Mouse (Mus musculus) intestine, embryonic 15.5 days (tissue): ENCODE measurements around the gene Ccdc51. TPM values are rescaled to one million over a fixed set of nuclear protein-coding genes. Genes with fewer than 3 reads are reported as not detected.

Source experiments
- ATAC-seq: fragments of 200-750 bp; cut with Nextera tagmentation; 2 replicates; pipeline ENCODE4 v1.8.0; 2017; ENCODE audit warnings: moderate TSS enrichment, moderate library complexity
- H3K27ac ChIP-seq: fragments of 300-500 bp; sonication (generic); 2 replicates; pipeline ENCODE4 v1.5.1; 2015; ENCODE audit warnings: mild to moderate bottlenecking, inconsistent platforms
- H3K27me3 ChIP-seq: fragments of 300-500 bp; sonication (generic); replicated peaks from 2 replicates; pipeline ENCODE4 v1.6.1; 2015; ENCODE audit warnings: inconsistent platforms
- H3K36me3 ChIP-seq: fragments of 300-500 bp; sonication (generic); 2 replicates; pipeline ENCODE4 v1.6.1; 2015; ENCODE audit warnings: inconsistent platforms
- H3K4me1 ChIP-seq: fragments of 300-500 bp; sonication (generic); replicated peaks from 2 replicates; pipeline ENCODE4 v1.6.1; 2015; ENCODE audit warnings: inconsistent platforms
- H3K4me2 ChIP-seq: fragments of 300-500 bp; sonication (generic); replicated peaks from 2 replicates; pipeline ENCODE4 v1.6.1; 2015; ENCODE audit warnings: mild to moderate bottlenecking, inconsistent platforms
- H3K4me3 ChIP-seq: fragments of 300-500 bp; sonication (generic); replicated peaks from 2 replicates; pipeline ENCODE4 v1.5.1; 2015; ENCODE audit warnings: inconsistent platforms
- H3K9ac ChIP-seq: fragments of 300-500 bp; sonication (generic); 2 replicates; pipeline ENCODE4 v1.6.1; 2015; ENCODE audit warnings: inconsistent platforms
- H3K9me3 ChIP-seq: fragments of 300-500 bp; sonication (generic); 2 replicates; pipeline ENCODE4 v1.6.1; 2016; ENCODE audit warnings: inconsistent platforms
- WGBS: fragments of 180-500 bp; shearing (Covaris S2); methylation state at CpG from one replicate; pipeline ENCODE4 v1.1.7; 2015; 5-methylcytosine and 5-hydroxymethylcytosine counted together
- polyA plus RNA-seq: library from polyadenylated mRNA; unstranded; fragments of >200 nt; fragmentation: Nextera tagmentation; extraction: Ambion mirVana; gene quantifications from 2 replicates; pipeline ENCODE4 v1.2.1, GENCODE M21; 2015

Ccdc51 gene
- polyA plus RNA-seq, 1 experiment from 2014 or later, result 17.2 TPM

DNA sequence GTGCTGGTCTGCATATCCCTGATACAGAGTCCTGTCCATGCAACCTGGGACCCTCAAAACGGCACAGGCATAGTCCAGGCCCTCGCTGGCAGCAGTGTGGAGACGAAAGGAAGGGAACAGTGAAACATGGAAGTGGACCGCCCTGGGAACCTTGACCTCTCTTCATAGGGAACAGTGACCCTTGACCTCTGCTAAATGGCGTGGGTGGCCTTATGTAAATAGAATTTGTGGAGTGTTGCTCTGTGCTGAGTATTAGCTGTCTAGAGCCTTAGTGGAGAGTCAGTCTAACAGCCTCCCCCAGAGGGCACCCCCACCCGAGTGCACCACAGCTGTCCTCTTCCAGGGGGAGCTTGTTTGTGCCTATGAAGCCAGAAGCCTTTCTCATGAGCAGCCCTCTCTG, 10.5 kb downstream of the Ccdc51 start:
- Histone ChIP-seq H3K27me3 (no peaks in the 10 kb centered on the region), H3K4me3 (no peak overlapping the region), H3K4me2 (no peak overlapping the region), H3K27ac (no peak overlapping the region), H3K9me3 (no peaks in the 10 kb centered on the region), H3K9ac (no peak overlapping the region), H3K4me1 (peaks cover 38% of the 10 kb centered on the region), H3K36me3 (peaks cover 9% of the 10 kb centered on the region; the same call in 1 of the 2 replicates)
- 50% methylated on average over 6 of the region's 6 CpGs for WGBS
- no peak for ATAC-seq

- Histone ChIP-seq H3K9me3 (no peaks in the 10 kb centered on the region), H3K4me2 (peak overlapping the region; percentile 85), H3K9ac (peak overlapping the region; percentile 84; the same call in 1 of the 2 replicates), H3K27ac (peak overlapping the region; percentile 98), H3K4me1 (peaks cover 49% of the 10 kb centered on the region), H3K4me3 (peak overlapping the region; percentile 72), H3K36me3 (peaks cover 9% of the 10 kb centered on the region; the same call in 1 of the 2 replicates), H3K27me3 (no peaks in the 10 kb centered on the region)
- peak; percentile 2; the same call in 1 of the 2 replicates for ATAC-seq
- 21% methylated on average over 11 of the region's 11 CpGs for WGBS
Measured at GRCm38 (mm10) chr9:109093786-109094552, 11.7 kb downstream of the Ccdc51 start.

- H3K4me1 ChIP-seq, result peaks cover 56% of the 10 kb centered on the region
- ATAC-seq, result peak; percentile 55
- peak overlapping the region; percentile 98 for H3K27ac ChIP-seq
- peak overlapping the region; percentile 84 for H3K9ac ChIP-seq
- WGBS, result 3% methylated on average over 16 of the region's 21 CpGs
- H3K4me2 ChIP-seq, result peak overlapping the region; percentile 85
- no peaks in the 10 kb centered on the region for H3K9me3 ChIP-seq
- H3K36me3 ChIP-seq, result peaks cover 9% of the 10 kb centered on the region; the same call in 1 of the 2 replicates
- H3K27me3 ChIP-seq, result no peaks in the 10 kb centered on the region
- H3K4me3 ChIP-seq, result peak overlapping the region; percentile 72
Measured at GRCm38 (mm10) chr9:109094553-109095136, 12.4 kb downstream of the Ccdc51 start.

GRCm38 (mm10) chr9:109095137-109095982, 13.1 kb downstream of the Ccdc51 start, which contains the start of gene Plxnb1:
Gene Plxnb1 (plus strand): TSS chr9:109095389.
- ATAC-seq, result peak; percentile 75
- under 1% methylated on average over 79 of the region's 102 CpGs for WGBS

DNA sequence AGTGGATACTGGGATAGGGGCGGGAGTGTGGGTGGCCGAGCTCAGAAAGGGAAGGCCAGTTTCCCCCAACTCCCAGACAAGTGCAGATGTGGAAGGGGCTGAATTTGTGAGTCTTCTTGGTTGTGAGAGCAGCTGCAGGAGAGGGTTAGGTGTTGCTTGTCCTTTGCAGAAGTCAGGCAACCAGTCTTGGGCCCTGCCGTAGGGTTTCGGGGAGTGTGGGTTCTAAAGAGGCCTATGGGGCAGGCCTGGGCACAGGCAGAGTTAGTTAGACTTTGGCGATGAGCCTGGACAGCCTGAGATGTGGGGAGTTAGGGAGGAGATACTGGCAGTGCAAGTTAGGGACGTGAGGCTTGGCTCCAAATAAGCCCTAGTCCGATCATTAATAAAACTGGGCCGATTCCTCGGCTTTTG, 14.0 kb downstream of the Ccdc51 start:
- peaks cover 56% of the 10 kb centered on the region for H3K4me1 ChIP-seq
- ATAC-seq, result no peak
- peaks cover 9% of the 10 kb centered on the region; the same call in 1 of the 2 replicates for H3K36me3 ChIP-seq
- peak overlapping the region; percentile 85 for H3K4me2 ChIP-seq
- H3K4me3 ChIP-seq, result peak overlapping the region; percentile 72
- H3K27me3 ChIP-seq, result no peaks in the 10 kb centered on the region
- H3K9me3 ChIP-seq, result no peaks in the 10 kb centered on the region
- 18% methylated on average over 9 of the region's 9 CpGs for WGBS
- H3K27ac ChIP-seq, result peak overlapping the region; percentile 98
- peak overlapping the region; percentile 84 for H3K9ac ChIP-seq

More at GRCm38 (mm10) chr9:109095137-109095982, 13.1 kb downstream of the Ccdc51 start, which contains the start of gene Plxnb1:
- Histone ChIP-seq H3K27ac (peak within 1 kb of the TSS; percentile 98), H3K4me3 (peak within 1 kb of the TSS; percentile 72), H3K36me3 (peaks cover 9% of the 10 kb centered on the region; the same call in 1 of the 2 replicates), H3K4me2 (peak within 1 kb of the TSS; percentile 85), H3K9ac (peak within 1 kb of the TSS; percentile 84), H3K4me1 (peaks cover 56% of the 10 kb centered on the region), H3K9me3 (no peaks in the 10 kb centered on the region), H3K27me3 (no peaks in the 10 kb centered on the region)

DNA sequence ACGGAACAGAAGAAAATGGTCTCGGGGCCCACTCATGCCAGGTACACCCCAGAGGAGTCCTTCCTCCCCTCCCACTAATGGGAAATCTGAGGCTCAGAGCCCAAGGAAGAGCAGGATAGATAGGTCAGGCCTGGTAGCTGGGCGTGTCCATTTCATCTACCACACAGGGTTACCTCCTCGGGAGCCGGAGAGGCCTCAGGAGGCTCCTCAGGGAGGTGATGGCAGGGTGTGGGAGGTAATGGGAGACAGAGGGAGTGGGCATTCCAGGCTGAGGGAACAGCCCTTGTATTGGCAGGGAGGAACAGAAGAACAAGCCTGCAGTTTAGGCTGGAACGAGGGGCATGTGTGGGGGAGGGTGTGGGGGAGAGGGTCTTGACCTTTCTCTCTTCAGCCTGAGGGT, 14.6 kb downstream of the Ccdc51 start:
- no peaks in the 10 kb centered on the region for H3K27me3 ChIP-seq
- H3K9ac ChIP-seq, result peak overlapping the region; percentile 84
- H3K4me3 ChIP-seq, result peak overlapping the region; percentile 72
- 0 out of 2 replicates have a peak, but pooled peaks have one; percentile 5 for ATAC-seq
- peaks cover 3% of the 10 kb centered on the region; the same call in 1 of the 2 replicates for H3K36me3 ChIP-seq
- peak overlapping the region; percentile 85 for H3K4me2 ChIP-seq
- H3K4me1 ChIP-seq, result peaks cover 56% of the 10 kb centered on the region
- 28% methylated on average over 6 of the region's 6 CpGs for WGBS
- H3K27ac ChIP-seq, result peak overlapping the region; percentile 98
- H3K9me3 ChIP-seq, result no peaks in the 10 kb centered on the region

DNA sequence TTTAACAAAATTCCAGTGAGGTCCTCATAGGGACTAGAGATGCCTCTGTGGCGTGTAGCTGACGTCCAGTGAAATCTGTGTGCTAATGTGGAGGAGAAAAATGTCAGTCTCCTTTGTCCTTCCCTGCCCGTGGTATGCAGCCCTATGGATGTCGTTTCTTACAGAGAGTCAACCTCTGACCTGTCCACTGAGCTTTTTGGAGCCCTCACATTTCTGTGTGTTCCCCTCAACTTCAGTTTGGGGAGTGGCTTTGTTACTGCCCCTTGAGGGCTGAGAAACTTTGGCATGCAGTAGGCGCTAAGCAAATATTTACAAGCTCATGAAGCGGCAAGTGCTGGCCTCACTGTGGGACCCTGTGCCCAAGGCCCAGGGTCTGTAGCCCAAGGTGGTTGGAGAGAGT, 15.0 kb downstream of the Ccdc51 start:
- H3K27me3 ChIP-seq, result no peaks in the 10 kb centered on the region
- no peak for ATAC-seq
- H3K9me3 ChIP-seq, result no peaks in the 10 kb centered on the region
- H3K27ac ChIP-seq, result peak overlapping the region; percentile 98
- peak overlapping the region; percentile 84; the same call in 1 of the 2 replicates for H3K9ac ChIP-seq
- H3K36me3 ChIP-seq, result no peaks in the 10 kb centered on the region
- 20% methylated on average over 6 of the region's 6 CpGs for WGBS
- peak overlapping the region; percentile 72 for H3K4me3 ChIP-seq
- H3K4me1 ChIP-seq, result peaks cover 56% of the 10 kb centered on the region
- peak overlapping the region; percentile 85 for H3K4me2 ChIP-seq

GRCm38 (mm10) chr9:109097831-109098230, 15.5 kb downstream of the Ccdc51 start:
- no peaks in the 10 kb centered on the region for H3K36me3 ChIP-seq
- H3K27ac ChIP-seq, result peak overlapping the region; percentile 98; the same call in 1 of the 2 replicates
- no peaks in the 10 kb centered on the region for H3K27me3 ChIP-seq
- WGBS, result 66% methylated on average over 5 of the region's 5 CpGs
- peaks cover 54% of the 10 kb centered on the region for H3K4me1 ChIP-seq
- no peaks in the 10 kb centered on the region for H3K9me3 ChIP-seq
- ATAC-seq, result no peak
- no peak overlapping the region for H3K4me3 ChIP-seq
- H3K9ac ChIP-seq, result no peak overlapping the region
- peak overlapping the region; percentile 85 for H3K4me2 ChIP-seq

DNA sequence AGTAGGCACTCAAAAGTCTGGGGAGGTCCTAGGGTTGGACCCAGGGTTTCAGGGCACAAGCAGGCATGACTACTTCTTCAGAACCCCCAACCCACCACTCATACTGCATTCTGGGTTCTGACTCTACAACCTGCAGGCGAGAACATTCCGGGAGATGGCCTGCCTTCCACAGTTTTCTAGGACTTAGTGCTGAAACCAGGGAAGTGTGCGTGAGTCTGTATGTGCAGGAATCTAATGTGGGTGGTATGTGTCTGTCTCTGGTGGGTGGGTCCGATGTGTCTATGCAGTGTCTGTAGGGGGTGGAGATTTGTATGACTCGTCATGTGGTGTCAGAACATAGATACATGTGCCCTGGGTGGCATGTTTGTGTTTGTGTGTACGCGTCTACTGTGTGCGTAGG, 16.1 kb downstream of the Ccdc51 start:
- H3K36me3 ChIP-seq, result no peaks in the 10 kb centered on the region
- no peak overlapping the region for H3K4me3 ChIP-seq
- no peaks in the 10 kb centered on the region for H3K27me3 ChIP-seq
- peak overlapping the region; percentile 98; the same call in 1 of the 2 replicates for H3K27ac ChIP-seq
- peak overlapping the region; percentile 42 for H3K4me2 ChIP-seq
- H3K9ac ChIP-seq, result 0 out of 2 replicates have a peak overlapping the region, but pooled peaks have one; percentile 28
- no peaks in the 10 kb centered on the region for H3K9me3 ChIP-seq
- 77% methylated on average over 8 of the region's 8 CpGs for WGBS
- peaks cover 50% of the 10 kb centered on the region for H3K4me1 ChIP-seq
- ATAC-seq, result no peak

DNA sequence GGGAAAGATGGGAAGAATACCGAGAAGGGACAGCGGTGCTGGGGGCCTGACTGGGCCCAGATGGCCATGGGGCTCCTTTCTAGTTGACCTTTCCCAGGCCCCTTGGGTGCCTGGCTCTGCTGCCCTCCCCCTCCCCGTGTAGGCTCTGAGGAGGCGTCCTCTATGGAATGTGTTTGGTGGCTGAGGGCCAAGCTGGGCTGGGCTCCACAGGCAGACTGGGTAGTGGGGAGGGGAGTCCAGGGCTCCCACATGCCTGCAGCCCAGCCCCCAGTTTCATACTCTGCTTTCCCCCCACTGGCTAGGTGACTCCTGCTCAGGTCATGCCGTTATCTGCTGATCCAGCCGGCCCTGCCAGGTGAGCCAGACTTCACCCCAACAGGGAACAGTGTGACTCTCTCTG, 16.7 kb downstream of the Ccdc51 start:
- Histone ChIP-seq H3K4me1 (peaks cover 45% of the 10 kb centered on the region), H3K36me3 (no peaks in the 10 kb centered on the region), H3K4me2 (peak overlapping the region; percentile 42), H3K27me3 (no peaks in the 10 kb centered on the region), H3K9me3 (no peaks in the 10 kb centered on the region), H3K4me3 (no peak overlapping the region), H3K9ac (peak overlapping the region; percentile 28; the same call in 1 of the 2 replicates), H3K27ac (0 out of 2 replicates have a peak overlapping the region, but pooled peaks have one; percentile 98)
- ATAC-seq, result peak; percentile 15; the same call in 1 of the 2 replicates
- WGBS, result 27% methylated on average over 6 of the region's 6 CpGs

DNA sequence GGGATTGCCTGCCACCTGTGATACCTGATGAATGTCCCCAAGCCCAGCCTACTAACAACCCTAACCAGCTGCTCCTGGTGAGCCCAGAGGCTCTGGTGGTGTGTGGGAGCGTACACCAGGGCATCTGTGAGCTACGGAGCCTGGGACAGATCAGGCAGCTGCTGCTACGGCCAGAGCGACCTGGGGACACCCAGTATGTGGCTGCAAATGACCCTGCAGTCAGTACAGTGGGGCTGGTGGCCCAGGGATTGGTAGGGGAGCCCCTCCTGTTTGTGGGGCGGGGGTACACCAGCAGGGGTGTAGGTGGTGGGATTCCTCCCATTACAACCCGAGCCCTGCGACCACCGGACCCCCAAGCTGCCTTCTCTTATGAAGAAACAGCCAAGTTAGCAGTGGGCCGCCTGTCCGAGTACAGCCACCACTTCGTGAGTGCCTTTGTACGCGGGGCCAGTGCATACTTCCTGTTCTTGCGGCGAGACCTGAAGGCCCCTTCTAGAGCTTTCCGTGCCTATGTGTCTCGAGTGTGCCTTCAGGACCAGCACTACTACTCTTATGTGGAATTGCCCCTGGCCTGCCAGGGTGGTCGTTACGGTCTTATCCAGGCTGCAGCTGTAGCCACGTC, 18.1 kb downstream of the Ccdc51 start:
- H3K4me1 ChIP-seq, result peaks cover 45% of the 10 kb centered on the region
- no peak overlapping the region for H3K27ac ChIP-seq
- H3K4me3 ChIP-seq, result no peak overlapping the region
- H3K9ac ChIP-seq, result no peak overlapping the region
- H3K36me3 ChIP-seq, result 0 out of 2 replicates have a peak, but pooled peaks cover 2% of the 10 kb centered on the region
- WGBS, result 89% methylated on average over 20 of the region's 20 CpGs
- H3K4me2 ChIP-seq, result no peak overlapping the region
- no peak for ATAC-seq
- H3K9me3 ChIP-seq, result no peaks in the 10 kb centered on the region
- no peaks in the 10 kb centered on the region for H3K27me3 ChIP-seq
